Comparison of ENCODE assay signal across 24 mouse cellular contexts in the genomic region with DNA sequence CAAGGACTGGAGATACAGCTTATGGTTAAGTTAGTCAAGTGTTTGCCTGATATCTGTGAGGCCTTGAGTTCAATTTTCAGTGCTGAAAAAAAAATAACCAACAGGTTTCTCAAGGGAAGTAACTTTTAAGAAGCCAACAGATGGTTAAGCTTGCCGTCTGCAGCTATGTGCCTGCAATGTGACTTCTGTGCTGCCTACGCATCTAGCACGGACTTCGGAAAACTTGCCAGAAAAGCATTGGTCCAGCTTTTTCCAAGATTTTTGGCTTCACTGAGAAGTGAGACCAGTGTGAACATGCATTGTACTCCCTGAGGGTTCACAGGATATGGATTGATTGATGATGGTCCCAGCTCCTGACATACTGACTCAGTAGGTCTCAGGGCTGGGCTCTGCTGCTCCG.
A peak's percentile ranks its signal among the peaks of the same experiment; 100 is the strongest.
DNase-seq lines count a peak whose midpoint lies in the region; ATAC-seq lines count a peak whose summit lies in the region.
"Had no signal": no experiment of that assay in that cellular context is flagged by ENCODE, and none has a peak within 500 bp of the region (broad histone marks: within the 10 kb centered on the region; RNA-seq: fewer than 3 reads in every experiment).

No protein-coding gene starts in this region.

- H3K4me3 ChIP-seq in liver, embryonic 11.5 days (ENCODE audit: low read depth, low read length), result no peak overlapping the region
- H3K4me3 ChIP-seq in liver, embryonic 12.5 days, result no peak overlapping the region
- H3K4me3 ChIP-seq: embryonic facial prominence, embryonic 12.5 days; forebrain, embryonic 12.5 days; hindbrain, embryonic 12.5 days; left cerebral cortex, adult 2 months; limb, embryonic 13.5 days; megakaryocyte, embryonic 14.5 days; midbrain, embryonic 13.5 days had no signal

- H3K4me2 ChIP-seq in liver, embryonic 11.5 days, result no peak overlapping the region
- H3K4me2 ChIP-seq in liver, embryonic 12.5 days, result no peak overlapping the region
- H3K4me2 ChIP-seq: embryonic facial prominence, embryonic 12.5 days; forebrain, embryonic 12.5 days; heart, embryonic 11.5 days; hindbrain, embryonic 12.5 days; limb, embryonic 13.5 days; lung, embryonic 14.5 days; midbrain, embryonic 13.5 days had no signal

- H3K36me3 ChIP-seq in liver, embryonic 11.5 days (ENCODE audit: control insufficient read depth, insufficient read depth, low read length), result no peaks in the 10 kb centered on the region
- H3K36me3 ChIP-seq in liver, embryonic 12.5 days, result no peaks in the 10 kb centered on the region
- H3K36me3 ChIP-seq: forebrain, embryonic 12.5 days had no signal

- peak; percentile 24 to 60 for DNase-seq in layer of hippocampus, adult 8-10 months (ENCODE audit: low spot score in 2 of 2)
- DNase-seq in layer of hippocampus, postnatal 14 days (ENCODE audit: low spot score in 2 of 2), result no peak
- peak; percentile 79 for DNase-seq in brain, adult 2 months (ENCODE audit: low read depth, low spot score)
- peak; percentile 52 to 81 for DNase-seq in frontal cortex, postnatal 36 days (ENCODE audit: low spot score in 2 of 2)
- peak; percentile 59 for DNase-seq in right cerebral cortex, postnatal 25 days
- DNase-seq in liver, embryonic 11.5 days (ENCODE audit: low spot score), result no peak
- DNase-seq: cerebellum, adult 11-12 months; cerebellum, postnatal 14 days; gastrocnemius, postnatal 10 days; heart, adult 11 months; kidney, postnatal 4 days; lung, embryonic 14.5 days had no signal

- 88% methylated on average over 5 of the region's 5 CpGs for WGBS in liver, embryonic 11.5 days
- 76% methylated on average over 5 of the region's 5 CpGs for WGBS in liver, embryonic 12.5 days (ENCODE audit: insufficient replicate concordance)

- no peaks in the 10 kb centered on the region for H3K4me1 ChIP-seq in liver, embryonic 11.5 days (replicated peaks; ENCODE audit: control insufficient read depth, insufficient read depth, low read length)
- 0 out of 2 replicates have a peak, but pooled peaks cover 5% of the 10 kb centered on the region for H3K4me1 ChIP-seq in liver, embryonic 12.5 days
- H3K4me1 ChIP-seq: megakaryocyte, embryonic 14.5 days had no signal

- H3K9me3 ChIP-seq in liver, embryonic 11.5 days (ENCODE audit: control insufficient read depth, low read length), result no peaks in the 10 kb centered on the region
- H3K9me3 ChIP-seq in liver, embryonic 12.5 days (replicated peaks), result no peaks in the 10 kb centered on the region
- H3K9me3 ChIP-seq: embryonic facial prominence, embryonic 12.5 days; forebrain, embryonic 12.5 days; hindbrain, embryonic 12.5 days; limb, embryonic 13.5 days; midbrain, embryonic 13.5 days had no signal

- H3K27ac ChIP-seq in liver, embryonic 11.5 days (ENCODE audit: low read depth, low read length), result no peak overlapping the region
- no peak overlapping the region for H3K27ac ChIP-seq in liver, embryonic 12.5 days
- H3K27ac ChIP-seq: embryonic facial prominence, embryonic 12.5 days; forebrain, embryonic 12.5 days; hindbrain, embryonic 12.5 days; left cerebral cortex, adult 2 months; limb, embryonic 13.5 days; liver, embryonic 14.5 days; midbrain, embryonic 13.5 days; stomach, postnatal 0 days had no signal

- H3K27me3 ChIP-seq in liver, embryonic 11.5 days (replicated peaks; ENCODE audit: control insufficient read depth, insufficient read depth, low read length), result no peaks in the 10 kb centered on the region
- H3K27me3 ChIP-seq in liver, embryonic 12.5 days (replicated peaks), result no peaks in the 10 kb centered on the region
- H3K27me3 ChIP-seq: embryonic facial prominence, embryonic 12.5 days; hindbrain, embryonic 12.5 days; megakaryocyte, embryonic 14.5 days; midbrain, embryonic 13.5 days had no signal

- no peak overlapping the region for H3K9ac ChIP-seq in liver, embryonic 11.5 days (ENCODE audit: low read depth, low read length)
- no peak overlapping the region for H3K9ac ChIP-seq in liver, embryonic 12.5 days
- H3K9ac ChIP-seq: embryonic facial prominence, embryonic 12.5 days; forebrain, embryonic 12.5 days; hindbrain, embryonic 12.5 days; limb, embryonic 13.5 days; liver, embryonic 14.5 days; lung, embryonic 14.5 days; midbrain, embryonic 13.5 days had no signal

- no peak for ATAC-seq in liver, embryonic 11.5 days (replicated peaks; ENCODE audit: low FRiP score)
- ATAC-seq in liver, embryonic 12.5 days, result no peak
- ATAC-seq: intestine, postnatal 0 days; midbrain, embryonic 13.5 days had no signal

Comparison
In these comparisons a context has a peak if more than half of its experiments do, and no peak if none do; other contexts are left out.
1. DNase-seq: peak in layer of hippocampus, adult 8-10 months (2 of 2), brain, adult 2 months (single experiment), frontal cortex, postnatal 36 days (2 of 2) and right cerebral cortex, postnatal 25 days (single experiment); none in layer of hippocampus, postnatal 14 days (0 of 2) and liver, embryonic 11.5 days (single experiment).